Mouse (Mus musculus) adrenal gland, adult 10 weeks (tissue): ENCODE results near the gene Rabl2. TPM values are rescaled to one million over a fixed set of nuclear protein-coding genes. Genes with fewer than 3 reads are reported as not detected.

ENCODE experiments used
- polyA plus RNA-seq: library from polyadenylated mRNA; stranded (reverse); fragments of 350-450 nt; fragmentation: Illumina TruSeq; extraction: RNeasy Lipid Tissue Mini Kit (QIAGEN cat#74804); gene quantifications from one replicate; pipeline ENCODE4 v1.2.3, GENCODE M21; 2014; ENCODE audit warnings: low read depth, low replicate concordance

The Rabl2 gene
- polyA plus RNA-seq = 6.4 TPM

GRCm38 (mm10) chr15:89591723-89592455, at the start of gene Rabl2:
TSS of gene Rabl2 (minus strand) at chr15:89591923.

GRCm38 (mm10) chr15:89568114-89568513, 23.6 kb downstream of the Rabl2 start, which contains the start of gene Acr:
TSS of gene Acr (plus strand) at chr15:89568326.

Other genes with a start within 250 kb of the Rabl2 start
- 3.0 TPM for gene Lmf2, start 236.3 kb downstream of the Rabl2 start, polyA plus RNA-seq
- gene Ncaph2, start 236.2 kb downstream of the Rabl2 start, polyA plus RNA-seq = 12.4 TPM
- 0.52 TPM for gene Sco2, start 218.1 kb downstream of the Rabl2 start, polyA plus RNA-seq
- gene Tymp, start 214.9 kb downstream of the Rabl2 start, polyA plus RNA-seq = not detected
- not detected for gene Odf3b, start 212.6 kb downstream of the Rabl2 start, polyA plus RNA-seq
- not detected for gene Klhdc7b, start 207.0 kb downstream of the Rabl2 start, polyA plus RNA-seq
- gene Syce3, start 181.4 kb downstream of the Rabl2 start, polyA plus RNA-seq = not detected
- gene Cpt1b, start 166.1 kb downstream of the Rabl2 start, polyA plus RNA-seq = 4.1 TPM
- 0.47 TPM for gene C730034F03Rik, start 162.3 kb downstream of the Rabl2 start, polyA plus RNA-seq
- not detected for gene Gm44502, start 162.2 kb downstream of the Rabl2 start, polyA plus RNA-seq
- gene Chkb, start 162.0 kb downstream of the Rabl2 start, polyA plus RNA-seq = 30.0 TPM
- gene Mapk8ip2, start 138.0 kb downstream of the Rabl2 start, polyA plus RNA-seq = 2.4 TPM
- 2.6 TPM for gene Arsa, start 114.5 kb downstream of the Rabl2 start, polyA plus RNA-seq
- gene Shank3, start 92.3 kb downstream of the Rabl2 start, polyA plus RNA-seq = 1.3 TPM
- gene Acr, start 23.6 kb downstream of the Rabl2 start, polyA plus RNA-seq = not detected
- 0.41 TPM for gene Syt10, start 249.9 kb upstream of the Rabl2 start, polyA plus RNA-seq